Mouse (Mus musculus) embryonic fibroblast, embryonic 13.5 days (primary cell): ENCODE results near the gene Ropn1l.

Experiments
- CTCF ChIP-seq: IDR thresholded peaks from 2 replicates; pipeline ENCODE4 v1.5.1; 2011; ENCODE audit warnings: mild to moderate bottlenecking, control low read depth, low read length, moderate library complexity, borderline replicate concordance; ENCODE audit not compliant: insufficient read depth
- POLR2A ChIP-seq: IDR thresholded peaks from 2 replicates; pipeline ENCODE4 v1.6.1; 2011; ENCODE audit warnings: low read depth, mild to moderate bottlenecking, control low read depth, low read length, moderate library complexity

GRCm38 (mm10) chr15:31453098-31453916, at the start of gene Ropn1l:
- no peak for TF ChIP-seq CTCF
- TF ChIP-seq POLR2A, result peak; percentile 93
